Mouse (Mus musculus) forelimb bud, embryonic 11.5 days (tissue): ENCODE measurements at regions not wholly inside any gene's neighbourhood (a gene's known extent, or its start where the extent isn't known, plus 50 kb on each side); places are given as distances from the start of the nearest gene placed in this dataset.
"Not testable (repeated sequence)": the region's sequence is repeated elsewhere in the genome, so short reads cannot be mapped to it uniquely, and the experiment has no call there.

ENCODE experiments used
- DNase-seq: peaks from one replicate; pipeline ENCODE4 v3.0.0-alpha.2; 2012; ENCODE audit warnings: low read depth, low spot score

DNA sequence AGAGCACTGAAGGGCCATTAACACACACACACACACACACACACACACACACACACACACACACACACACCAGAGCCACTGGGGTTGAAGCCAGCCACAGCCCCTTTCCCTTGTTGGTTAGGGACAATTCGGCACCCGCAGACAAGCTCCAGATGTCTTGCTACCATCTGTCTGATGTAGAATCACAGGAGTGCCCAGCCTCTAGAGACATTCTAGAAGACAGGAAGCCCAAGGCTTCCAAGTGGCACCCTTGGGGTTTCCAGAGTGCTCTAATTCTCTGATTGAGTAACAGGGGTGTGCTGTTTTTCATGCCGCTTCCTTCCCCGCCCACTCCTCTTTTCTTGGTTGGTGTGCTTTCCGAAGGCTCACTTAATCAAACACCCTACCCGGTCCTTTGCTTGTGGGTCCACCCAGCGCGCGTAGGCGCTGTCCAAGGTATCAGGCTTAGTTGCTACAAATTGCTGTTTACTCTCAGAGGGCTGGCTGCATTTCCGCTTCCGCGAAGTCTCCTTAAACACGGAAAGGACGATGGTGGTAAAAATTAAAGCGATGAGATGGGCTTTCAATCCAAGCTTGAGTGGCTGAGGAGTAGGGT is 59.5 kb upstream of the Zbtb18 start:
- peak; percentile 77 for DNase-seq

DNA sequence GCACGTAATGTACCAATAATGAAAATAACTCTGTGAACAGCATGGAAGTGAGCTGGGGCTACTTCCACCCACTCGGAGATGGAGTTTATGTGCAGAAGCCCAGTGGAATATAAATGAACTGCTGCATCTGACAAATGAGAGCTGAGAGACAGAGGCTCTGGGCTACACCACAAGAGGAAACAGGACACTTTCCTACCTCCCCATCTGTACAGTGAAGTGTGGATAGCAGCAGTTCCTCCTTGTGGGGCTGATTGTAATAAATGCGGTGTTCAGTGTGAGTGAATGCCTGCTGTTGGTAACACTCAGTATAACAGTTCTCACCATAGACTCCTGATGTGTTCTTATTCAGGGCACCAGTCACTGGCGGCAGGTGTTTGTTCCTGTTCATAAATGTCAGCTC is 60.0 kb upstream of the Zbtb18 start:
- no peak for DNase-seq

DNA sequence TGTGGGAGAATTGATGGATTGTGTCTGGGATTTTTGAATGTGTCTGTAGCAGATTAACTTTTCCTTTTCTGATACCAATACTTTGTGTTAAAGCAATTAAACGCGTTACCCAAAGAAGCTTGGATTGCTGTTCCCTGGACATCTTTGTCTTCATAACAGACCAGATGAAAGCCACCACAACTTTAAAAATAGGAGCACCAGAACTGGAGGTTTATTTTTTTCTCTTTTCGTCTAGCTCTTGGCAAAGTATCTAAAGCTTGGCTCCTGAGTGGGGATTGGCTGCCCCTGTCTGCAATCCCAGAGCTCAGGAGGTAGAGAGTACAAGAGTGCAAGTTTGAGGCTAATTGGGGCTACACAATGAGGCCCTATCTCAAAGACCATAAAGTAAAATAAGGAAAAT is 64.0 kb upstream of the Zbtb18 start:
- DNase-seq, result no peak

DNA sequence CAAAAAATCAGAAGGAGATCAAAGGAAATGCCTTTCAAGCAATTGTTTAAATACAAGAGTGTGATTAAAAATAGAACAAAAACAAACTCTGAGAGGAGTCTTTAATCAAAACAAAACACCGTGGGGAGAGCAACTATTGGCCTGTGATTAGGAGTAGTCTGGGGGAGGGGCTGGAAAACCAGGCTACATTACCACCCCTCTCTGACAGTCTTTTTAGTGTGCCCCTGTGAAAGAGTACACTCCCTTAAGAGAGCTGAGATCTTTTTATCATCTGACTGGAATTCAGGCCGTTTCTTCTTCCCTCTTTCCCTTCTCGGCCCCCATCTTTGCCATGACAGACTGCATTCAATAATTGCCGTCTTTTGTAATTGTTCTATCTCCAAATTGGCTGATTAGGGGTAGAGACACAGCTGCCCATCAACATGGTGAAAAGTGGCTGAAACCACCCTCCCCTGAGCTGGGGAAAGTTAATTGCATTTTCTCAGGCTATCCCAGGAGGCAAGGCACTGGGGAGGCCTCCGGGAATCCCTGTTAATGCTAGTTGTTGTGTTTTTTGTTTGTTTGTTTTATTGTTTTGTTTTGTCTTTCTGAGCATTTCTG is 68.8 kb upstream of the Zbtb18 start:
- no peak for DNase-seq

DNA sequence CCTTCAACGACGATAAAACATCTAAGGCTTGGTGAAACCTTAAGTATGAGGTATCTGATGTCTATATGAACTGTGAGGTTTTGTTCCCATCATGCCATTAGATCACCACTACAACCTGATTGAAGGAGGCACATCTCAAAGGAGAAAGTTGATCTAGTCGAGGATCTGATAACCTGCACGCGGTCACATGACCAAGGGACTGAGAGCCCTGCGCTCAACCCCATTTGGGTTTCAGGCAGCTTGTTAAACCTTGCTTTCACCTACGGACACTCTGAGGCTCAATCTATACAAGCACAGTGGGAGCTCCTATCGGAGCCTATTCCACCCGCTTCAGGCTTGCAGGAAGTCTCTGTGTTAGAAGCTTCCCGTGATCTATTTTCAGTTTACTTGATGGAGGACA is 70.1 kb upstream of the Zbtb18 start:
- no peak for DNase-seq

DNA sequence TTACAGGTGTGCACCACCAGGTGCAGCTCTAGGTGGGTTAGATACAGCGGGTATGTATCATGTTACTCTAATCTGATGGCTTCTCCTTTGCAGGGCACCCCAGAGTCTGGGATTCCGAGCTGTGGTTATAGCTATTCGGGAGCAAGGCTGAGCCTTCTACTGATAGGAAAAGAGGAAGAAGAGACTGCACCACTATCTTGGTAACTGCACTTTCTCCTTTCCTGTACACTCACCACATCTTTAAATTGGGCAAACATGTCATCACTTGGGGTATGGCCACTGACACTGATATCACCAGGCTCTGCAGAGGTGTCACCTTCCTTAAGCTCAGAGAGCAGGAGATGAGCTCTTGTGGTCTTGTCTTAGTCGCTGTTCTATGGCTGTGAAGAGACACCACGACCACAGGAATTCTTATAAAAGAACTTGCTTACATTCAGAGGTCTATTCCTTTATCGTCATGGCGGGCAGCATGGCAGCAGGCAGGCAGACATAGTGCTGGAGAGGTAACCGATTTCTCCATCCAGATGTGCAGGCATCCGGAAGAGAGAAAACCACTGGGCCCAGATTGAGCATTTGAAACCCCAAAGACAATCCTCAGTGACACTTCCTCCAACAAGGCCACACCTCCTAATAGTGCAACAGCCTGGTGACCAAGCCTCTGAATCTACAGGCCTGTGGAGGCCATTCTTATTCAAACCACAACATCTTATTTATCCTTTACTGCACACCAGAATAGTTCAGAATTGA is 74.1 kb upstream of the Zbtb18 start:
- no peak for DNase-seq

DNA sequence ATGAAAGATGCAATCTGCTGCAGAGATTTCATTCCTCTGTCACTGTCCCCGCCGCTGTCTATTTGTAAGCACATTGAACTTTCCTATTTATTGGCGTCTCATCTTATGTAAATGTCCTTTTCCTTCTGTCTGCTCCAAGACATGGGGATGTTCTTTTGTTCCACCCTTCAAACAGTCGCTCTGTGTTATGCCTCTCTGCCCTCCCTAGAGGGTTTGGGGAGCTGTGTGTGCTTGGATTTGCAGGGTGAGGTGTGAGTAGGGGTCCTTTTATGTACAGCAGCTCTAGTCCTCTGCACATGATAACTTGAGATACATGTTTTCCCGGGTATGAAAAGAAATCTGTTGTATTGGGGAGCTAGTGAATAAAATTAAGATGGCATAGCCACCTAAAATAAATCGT is 75.2 kb upstream of the Zbtb18 start:
- no peak for DNase-seq

DNA sequence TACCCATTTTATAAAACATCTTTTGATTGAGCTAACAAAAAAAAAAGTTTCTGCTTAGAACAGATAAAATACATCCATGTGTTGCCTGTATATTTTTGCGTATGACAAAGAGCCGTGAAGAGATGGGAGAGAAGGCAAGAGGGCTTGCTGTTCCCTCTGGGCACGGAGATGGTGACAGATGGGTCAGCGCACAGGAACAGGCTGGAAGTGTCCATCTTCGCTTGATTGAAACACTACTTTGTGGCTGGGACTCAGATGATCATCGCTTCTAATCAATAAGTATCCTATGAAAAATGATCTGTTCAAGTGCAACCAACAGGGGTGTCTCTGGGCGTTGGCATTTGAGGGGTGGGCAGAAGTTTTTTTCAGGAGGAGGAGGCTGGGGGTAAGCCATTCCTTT is 75.7 kb upstream of the Zbtb18 start:
- DNase-seq, result no peak

DNA sequence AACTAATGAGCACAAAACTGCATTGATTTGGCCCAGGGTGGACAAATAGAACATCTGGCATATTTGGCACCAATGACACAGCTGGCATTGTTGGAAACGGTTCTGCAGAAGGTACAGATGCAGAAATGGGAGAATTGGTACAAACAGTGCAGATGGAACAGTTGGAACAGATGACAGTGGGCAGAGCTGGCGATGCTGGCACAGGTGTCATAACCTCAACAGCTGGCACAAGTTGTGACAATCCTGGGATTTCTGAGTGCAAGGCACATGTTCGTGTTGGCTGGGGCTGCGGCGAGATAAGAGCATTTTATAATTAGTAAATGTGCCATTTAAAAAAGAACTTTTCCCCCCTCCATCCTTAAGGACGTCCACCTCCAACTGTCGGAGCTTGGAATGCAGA is 77.8 kb upstream of the Zbtb18 start:
- no peak for DNase-seq

DNA sequence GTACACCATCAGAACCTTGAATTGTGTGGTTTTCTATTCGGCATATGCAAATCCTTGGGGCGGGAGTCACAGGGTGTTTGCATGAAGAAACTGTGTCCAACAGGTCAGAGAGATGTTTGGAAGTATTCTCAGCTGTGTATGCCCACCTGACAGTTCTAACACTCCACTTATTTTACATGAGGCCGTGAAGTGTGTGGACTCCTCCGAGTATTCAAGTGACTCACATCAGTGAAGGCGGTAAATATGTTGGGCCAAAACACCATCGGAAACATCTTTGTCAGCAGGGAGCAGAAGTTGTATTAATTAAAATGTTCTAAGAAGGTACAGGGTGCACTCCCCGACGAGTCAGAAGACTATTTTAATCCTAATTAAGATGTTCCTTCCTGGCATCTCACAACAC is 79.8 kb upstream of the Zbtb18 start:
- DNase-seq, result no peak

DNA sequence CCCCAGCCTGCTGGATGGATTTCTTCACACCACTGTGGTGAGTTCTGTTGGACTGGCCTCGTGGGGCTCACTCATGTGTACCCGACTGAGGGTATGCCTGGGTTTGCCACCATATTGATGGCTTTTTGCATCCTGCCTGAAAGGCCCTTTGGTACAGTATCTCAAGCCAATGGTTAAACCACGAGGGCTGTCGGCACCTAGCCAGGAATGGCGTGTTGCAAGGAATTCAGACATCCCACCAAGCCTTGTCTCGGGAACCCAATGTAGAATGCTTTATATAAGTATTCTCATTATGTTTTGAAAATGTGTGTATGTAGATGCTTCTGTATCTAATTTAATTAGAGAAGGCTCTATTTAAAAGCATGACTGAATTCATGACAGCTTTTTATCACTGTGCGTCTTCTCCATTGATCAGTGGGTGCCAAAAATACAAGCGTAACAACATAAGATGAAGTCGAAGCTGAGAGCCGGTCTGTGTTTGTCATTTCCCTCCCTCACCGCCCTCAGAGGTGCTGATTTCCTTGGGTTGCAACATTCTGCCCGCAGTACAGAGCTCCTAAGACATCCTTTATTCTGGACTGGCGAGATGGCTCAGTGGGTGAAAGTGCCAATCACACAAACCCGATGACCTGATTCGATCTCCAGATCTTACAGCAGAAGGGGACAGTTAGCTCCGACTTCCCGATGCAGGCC is 90.5 kb upstream of the Akt3 start:
- DNase-seq, result no peak

DNA sequence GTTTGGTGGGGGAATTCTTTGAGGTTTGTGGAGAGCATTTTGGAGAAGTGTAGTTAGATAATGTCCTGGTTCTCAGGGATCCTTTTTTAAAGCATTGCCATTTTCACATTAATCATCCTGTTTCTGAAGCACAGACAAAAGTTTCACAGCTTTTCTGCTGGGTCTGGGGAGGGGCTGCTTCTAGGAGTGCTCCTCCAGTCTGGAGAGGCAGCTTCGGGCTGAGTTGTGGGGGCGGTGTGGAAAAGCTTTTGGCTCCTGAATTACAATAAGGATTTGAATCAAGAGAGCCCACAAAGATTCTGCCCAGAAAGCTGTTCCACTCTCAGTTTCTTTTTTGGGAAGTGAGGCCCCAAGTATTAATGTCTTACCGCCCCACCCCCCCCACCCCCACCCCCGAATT is 89.2 kb upstream of the Akt3 start:
- no peak for DNase-seq

DNA sequence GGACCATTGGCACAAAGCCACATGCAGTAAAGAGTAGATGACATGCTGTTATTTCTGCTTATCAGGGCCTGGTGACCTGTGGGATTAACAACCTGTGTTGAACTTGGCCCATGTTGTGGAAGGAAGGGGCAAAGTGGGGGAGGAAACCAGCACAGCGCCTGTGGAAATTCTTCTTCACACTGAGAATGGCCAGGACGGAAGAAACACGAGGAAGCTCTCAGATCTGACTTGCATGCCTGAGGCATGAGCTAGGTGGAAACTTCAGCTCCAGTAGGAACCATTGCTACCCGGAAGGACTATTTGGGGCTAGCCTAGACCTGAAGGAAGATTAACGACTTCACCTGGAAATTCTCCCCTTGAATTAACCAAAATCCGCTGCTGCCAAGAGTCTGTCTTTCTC is 88.5 kb upstream of the Akt3 start:
- no peak for DNase-seq

DNA sequence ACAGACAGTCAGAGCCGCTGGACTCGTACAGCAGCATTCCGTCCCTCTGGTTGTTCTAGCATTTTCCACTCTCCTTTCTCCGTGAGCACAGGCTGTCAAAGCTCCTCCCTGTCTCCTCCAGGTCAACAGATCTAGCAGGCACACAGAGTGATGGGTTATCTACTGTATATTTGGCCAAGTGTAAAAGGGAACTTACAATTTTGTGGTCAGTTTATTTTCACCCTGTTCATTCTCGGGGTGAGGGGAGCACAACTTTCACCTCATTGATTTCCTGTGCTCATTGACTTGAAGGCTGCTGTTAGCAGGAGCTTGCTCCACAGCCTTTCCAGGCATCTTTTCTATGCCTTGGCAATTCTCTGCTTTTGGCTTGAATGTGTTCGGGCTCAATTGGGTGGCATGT is 87.5 kb upstream of the Akt3 start:
- DNase-seq, result no peak

DNA sequence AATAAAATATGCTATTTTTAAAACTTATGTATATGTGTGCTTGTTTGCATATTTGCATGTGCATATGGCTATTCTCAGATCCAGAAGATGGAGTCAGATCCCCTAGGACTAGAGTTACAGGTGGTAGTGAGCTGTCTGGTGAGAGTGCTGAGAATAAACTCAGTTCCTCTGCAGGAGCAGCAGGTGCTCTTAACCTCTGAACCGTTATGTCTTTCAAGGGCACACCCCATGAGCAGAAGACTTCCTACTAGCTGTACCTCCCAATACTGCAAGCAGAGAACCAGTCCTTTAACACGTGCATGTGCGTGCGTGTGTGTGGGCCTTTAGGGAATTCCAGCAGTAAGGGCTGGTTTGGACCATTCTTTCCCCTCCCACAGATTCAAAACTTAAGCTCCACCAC is 85.9 kb upstream of the Akt3 start:
- no peak for DNase-seq

DNA sequence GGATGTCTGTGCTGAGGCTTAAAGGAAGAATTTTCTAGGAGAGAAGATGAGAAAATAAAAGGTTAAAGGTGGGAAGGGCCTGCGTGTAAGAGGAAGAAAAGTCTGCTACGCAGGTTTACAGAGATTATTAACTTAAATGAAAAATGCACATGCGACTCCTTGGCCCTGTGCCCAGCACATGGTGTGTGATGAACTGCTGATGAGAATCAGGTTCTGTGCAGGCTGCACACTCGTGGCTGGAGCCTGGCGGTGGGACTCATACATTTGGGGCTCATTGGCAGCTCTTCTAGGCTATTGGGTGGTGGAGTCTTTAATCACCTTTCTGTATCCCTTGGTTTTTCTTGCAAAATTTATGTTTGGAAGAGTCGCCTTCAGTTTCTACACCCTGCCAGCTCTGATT is 85.1 kb upstream of the Akt3 start:
- peak; percentile 39 for DNase-seq

DNA sequence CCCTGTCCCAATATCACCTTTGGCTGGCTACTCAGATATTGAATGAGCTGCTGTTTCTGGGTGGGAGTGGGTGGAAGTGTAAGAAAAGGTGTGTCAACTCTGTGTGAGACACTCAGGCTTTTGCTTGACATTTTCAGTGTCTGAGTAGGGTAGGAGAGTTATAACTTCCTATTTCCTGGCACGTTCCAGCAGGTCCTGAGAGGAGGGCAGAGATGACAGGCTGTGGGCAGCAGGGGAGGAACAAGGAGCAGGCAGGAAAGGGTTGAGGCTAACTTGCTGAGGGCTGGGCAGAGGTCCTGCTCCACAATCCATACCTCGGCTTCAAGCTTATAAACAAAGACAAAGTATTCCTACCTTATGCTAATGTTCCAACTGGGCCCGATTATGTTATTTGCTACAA is 82.2 kb upstream of the Akt3 start:
- no peak for DNase-seq

DNA sequence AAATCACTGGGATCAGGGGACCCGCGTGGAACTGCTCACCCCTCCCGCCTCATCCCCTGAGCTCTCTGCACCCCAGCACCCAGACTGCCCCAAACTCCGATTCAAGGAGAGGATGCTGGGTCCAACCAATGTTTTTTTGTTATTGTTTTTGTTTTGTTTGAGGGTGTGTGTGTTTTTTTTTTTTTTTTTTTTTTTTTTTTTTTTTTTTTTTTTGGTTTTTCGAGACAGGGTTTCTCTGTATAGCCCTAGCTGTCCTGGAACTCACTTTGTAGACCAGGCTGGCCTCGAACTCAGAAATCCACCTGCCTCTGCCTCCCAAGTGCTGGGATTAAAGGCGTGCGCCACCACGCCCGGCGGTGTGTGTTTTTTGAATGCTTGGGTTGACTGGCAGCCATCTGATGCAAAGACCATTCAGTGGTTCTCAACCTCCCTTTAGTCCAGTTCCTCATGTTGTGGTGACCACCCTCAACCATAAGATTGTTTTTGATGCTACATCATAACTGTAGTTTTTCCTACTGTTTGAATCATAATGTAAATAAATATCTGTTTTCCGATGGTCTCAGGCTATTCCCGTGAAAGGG is 81.3 kb upstream of the Akt3 start:
- not testable (repeated sequence) for DNase-seq

DNA sequence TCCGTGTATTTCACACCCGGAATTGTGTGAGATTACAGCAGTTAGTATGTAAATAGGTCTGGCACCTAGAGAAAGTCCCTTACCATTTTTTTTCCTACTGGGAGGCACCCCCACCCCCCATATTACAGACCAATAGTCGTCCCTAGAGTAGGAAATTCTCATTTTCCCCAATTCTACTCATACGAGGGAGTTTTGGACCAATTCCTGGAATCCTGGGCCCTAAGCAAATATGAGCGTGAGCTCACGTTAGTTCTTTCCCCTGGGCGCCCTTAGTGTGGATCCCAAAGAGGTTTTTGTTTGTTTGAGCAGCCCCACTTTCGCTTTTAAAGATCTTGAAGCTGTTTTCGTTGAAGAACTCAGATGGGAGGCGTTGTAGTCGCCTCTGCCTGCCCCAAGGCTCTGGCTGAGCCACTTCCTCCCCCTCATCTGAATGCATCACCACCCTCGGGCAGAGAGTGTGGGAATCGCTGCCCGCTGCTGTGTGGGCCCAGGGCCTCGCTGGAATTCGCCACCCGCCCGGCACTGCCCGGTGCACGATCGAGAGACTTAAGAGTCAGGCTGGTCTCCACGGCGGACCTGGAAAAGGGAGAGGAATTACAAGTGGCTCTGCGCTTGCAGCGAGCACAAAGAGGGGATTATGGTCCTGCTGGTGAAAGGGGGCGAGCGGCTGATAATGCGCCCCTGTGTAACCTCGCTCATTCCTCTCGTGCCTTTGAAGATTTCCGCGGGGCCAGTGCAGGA is 80.6 kb upstream of the Akt3 start:
- DNase-seq, result peak; percentile 42

DNA sequence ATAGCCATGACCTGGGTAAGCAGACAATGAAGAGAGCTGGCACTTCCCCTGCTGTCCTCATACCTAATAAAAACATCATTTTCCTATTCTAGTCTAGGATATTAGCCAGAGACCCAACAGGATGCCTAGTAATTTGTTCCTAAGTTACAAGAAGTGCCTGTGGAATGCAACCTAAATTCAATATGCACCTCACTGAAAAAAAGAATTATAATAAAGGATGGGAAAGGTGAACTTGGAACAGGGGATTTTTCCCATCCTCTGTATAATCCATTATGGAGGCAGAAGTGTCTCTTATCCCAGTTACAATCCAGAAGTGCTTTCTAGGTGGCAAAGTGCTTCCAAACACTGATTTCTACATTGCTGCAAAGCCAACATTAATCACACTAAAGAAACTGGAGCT is 79.8 kb upstream of the Akt3 start:
- no peak for DNase-seq

DNA sequence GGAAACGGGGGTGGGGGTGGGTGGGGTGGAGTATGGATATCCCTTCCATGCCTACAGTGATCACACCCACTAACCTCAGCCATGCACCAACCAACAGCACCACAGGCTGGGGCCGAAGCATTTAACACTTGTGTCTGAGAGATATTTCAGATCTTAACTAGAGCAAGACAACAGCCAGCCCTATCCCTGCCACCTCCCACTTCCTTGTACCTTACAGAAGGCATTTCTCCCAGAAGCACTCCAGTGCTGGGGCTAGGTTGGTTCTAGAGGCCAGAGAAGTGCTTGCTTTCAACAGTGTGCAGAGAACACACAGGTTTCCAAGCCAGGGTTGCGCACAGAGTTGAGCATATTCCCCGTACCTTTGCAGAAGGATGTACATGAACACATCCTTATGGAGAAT is 79.1 kb upstream of the Akt3 start:
- DNase-seq, result no peak

DNA sequence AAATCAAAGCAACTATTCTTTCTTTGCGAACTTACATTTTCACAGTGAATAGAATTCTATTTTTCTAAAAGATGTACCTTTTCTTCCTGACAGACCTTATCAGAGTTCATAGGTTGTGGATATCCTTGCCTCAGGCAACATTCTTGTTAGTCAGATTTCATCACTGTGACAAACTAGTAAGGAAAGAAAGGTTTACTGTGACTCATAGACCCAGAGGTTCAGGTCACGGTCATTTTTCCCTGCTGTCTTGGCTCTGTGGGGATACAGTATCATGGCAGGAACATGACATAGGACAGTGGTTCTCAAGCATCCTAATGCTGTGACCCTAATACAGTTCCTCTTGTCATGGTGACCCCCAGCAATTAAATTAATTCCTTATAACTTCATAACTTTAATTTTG is 78.4 kb upstream of the Akt3 start:
- DNase-seq, result no peak
